Mouse (Mus musculus) yolk sac, embryonic 10.5 days (tissue): ENCODE measurements around the gene Syt8.

Source experiments
- DNase-seq: peaks from one replicate; pipeline ENCODE4 v3.0.0-alpha.2; 2017; ENCODE audit warnings: low spot score

Syt8 gene

GRCm38 (mm10) chr7:142408686-142409085 lies 26.0 kb upstream of the Syt8 start:
- DNase-seq, result no peak

DNA sequence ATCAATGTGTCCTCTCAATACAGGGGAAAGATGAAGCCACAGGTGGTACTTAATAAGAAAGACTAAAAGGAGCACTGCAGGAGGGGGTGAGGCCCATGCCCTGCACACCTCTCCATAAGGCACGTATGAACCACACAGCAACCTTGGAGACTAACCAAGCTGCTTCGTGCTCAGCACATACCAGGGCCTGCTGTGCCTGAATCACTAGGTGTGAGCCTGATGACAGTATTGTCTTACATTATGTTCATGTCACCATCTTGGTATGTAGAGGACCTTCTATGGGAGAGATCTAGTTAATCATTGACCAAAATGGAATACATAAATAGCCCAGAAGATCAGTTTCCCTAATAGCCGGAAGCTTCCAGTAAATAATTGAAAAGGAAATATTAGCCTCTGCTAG lies 25.0 kb upstream of the Syt8 start:
- no peak for DNase-seq

DNA sequence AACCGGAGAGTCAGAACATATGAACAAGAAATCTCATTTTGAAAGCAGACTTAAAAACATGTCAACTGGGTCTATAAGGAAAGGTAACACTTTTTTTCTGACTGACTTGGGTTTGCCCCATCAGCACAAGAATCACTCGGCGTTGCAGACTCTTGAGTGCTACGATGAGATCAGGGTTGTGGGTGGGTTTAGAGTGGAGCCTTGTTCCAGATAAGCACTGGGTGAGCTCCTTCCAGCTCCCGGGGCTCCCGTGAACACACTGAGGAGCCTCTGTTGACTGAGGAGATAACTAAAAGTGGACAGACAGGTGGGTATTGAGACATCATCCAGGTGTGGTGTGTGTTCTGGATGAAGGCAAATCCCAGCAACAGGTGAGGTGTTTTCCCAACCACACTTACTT lies 21.4 kb upstream of the Syt8 start:
- DNase-seq, result no peak

DNA sequence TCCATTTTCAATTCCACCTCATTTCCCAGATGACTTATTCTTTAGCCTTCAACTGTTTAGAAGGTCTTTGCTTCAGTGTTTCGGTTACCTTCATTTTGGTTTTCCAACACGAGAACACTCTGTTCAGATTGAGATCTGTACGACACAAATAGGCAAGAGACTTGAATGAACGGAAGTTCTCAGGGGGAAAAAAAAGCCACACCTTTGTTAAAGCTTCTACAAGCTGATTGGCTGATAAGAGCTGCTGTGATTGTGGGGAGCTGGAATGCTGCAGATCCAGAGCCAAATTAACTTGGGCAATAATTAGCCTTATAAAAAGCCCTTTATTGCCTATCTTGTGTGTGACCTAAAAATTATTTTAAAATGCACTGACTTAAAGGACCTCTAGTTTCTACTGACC lies 19.3 kb upstream of the Syt8 start:
- DNase-seq, result no peak

DNA sequence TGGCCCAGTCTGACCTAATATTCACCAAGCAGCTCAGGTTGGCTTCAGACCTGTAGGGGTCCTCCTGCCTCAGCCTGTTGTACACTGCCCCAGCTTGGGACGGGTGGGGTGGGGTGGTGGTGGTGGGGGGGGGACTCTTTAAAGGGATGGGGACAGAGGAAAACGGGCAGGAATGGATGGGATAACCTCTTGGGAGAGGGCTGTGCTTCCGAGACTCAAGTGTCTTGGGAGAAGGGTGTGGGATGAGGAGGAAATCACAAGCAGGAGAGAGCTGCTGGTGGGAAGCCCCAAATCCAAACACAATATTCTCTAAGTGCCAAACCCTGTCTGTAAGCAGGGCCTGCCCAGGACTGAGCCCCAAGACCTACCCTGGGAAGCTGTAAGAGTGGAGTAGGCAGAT lies 18.4 kb upstream of the Syt8 start:
- no peak for DNase-seq

DNA sequence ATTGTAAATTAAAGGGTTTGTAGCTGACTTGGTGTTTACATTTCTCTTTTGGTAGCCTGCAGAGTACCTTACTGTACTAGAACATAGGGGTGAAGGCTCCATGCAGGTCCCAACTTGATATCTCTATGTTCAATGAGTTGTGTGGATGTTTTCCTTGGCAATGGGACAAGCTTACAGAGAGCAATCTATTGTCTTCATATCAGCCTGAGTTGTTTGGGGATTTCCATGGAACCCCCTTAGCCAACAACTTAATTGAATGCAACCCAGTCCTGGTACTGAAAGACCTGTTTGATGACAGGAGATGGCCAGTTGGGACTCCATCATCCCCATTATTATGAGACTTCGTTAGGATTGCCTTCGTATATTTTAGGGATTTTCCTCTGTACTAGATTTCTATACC lies 16.6 kb upstream of the Syt8 start:
- no peak for DNase-seq

DNA sequence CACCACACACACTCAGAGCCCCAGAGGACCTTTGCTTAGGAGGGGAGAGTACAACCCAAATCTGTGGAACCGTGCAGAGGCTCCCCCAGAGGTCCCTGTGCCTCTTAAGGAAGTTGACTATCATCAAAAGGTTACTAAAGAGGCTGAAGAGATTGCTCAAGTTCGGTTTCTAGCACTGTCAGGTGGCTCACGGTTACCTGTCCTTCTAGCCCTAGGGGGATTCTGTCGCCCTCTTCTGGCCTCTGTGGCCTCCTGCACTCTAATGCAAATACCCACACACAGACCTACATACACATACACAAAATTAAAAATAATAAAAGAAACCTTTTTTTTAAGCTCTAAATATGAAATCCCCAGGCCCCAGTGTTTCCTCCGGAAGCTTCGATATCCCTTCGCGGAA lies 16.0 kb upstream of the Syt8 start:
- no peak for DNase-seq

GRCm38 (mm10) chr7:142419887-142420286 lies 14.8 kb upstream of the Syt8 start:
- DNase-seq, result no peak

GRCm38 (mm10) chr7:142421826-142422225 lies 12.8 kb upstream of the Syt8 start:
- no peak for DNase-seq

GRCm38 (mm10) chr7:142425641-142426213 lies 8.9 kb upstream of the Syt8 start:
- DNase-seq, result no peak

- peak; percentile 81 for DNase-seq
These were observed 6.4 kb upstream of the Syt8 start for GRCm38 (mm10) chr7:142428213-142428612.

DNA sequence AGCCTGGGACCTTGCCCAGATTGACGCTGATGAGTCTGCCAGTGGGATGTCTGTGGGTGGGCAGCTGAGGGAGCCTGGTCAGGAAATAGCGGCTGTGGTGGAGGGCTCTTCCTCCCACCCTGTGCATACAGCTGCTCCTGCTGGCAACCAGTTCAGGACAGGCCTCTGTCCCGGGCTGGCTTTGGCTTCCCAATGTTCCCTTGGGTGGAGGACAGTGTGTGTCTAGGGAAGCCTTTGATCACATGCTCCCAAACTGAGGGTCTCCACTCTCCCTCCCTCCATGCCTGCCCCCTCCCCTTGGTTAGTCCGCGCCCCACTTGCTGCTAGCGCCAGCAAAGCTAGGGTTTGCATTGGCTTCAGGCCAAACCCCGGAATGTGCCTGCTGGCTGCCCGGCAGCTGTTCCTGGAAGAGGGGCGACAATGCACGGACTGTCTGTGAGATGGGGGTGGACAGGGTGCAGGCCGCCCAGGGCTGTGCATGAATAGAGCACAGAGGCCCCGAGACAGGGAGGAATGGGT lies 4.4 kb upstream of the Syt8 start:
- no peak for DNase-seq

DNA sequence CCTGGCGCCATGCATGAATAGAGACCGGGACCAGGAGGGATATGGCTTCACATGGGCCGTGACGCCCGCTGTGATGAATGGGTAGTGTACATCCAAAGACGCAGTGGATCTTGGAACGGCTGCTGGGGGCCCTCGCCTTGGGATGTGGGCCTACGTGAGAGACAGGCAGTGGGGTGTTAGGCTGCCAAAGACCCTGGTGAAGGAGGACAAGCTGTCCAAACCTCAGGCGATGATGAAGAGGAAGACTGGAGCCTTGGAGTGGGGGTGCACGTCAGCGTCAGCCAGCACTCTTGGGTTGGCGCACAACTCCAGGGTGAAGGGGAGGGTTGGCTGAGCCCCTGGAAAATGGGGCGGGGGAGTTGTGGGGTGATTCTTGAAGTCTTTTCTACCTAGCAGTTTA lies 3.5 kb upstream of the Syt8 start:
- no peak for DNase-seq

GRCm38 (mm10) chr7:142433623-142434022 lies 1.0 kb upstream of the Syt8 start:
- DNase-seq, result no peak

DNA sequence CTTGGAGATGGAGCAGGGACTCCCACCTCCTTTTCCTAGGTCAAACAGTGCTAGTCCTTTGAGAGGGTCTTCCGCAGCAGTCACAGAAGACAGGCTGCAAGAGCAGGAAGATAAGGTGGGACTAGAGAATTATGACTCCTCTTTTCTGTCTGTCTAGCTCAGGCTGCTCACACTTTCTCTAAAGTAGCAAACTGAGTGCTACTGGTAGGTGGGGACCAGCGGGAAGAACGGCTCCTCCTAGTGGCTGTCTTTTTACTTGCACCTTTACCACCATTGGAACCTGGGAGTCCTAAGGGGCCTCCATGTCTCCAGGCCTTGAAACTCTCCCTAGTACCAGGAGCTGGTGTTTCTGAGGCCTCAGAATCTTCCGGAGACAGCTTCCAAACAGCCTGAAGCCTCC lies 874 bp downstream of the Syt8 start:
- DNase-seq, result peak; percentile 46

DNA sequence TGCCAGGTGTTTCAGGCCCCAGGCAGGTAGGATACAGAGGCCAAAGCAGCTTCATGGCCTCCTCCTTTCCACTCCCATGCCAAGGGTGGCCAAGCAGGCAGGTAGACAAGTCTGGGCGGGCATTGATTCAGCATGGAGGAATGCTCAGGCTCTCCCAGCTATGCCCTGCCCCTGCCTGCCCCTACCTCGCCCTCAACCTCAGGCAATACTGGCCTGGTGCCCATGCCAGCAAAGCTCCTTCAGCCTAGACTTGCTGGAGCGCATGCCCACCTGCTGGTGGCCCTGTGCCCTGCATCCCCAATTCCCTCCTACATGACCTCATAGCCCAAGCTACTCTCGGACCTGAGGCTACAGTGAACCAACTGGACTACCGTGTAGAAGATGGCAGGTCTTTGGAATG lies 2.7 kb downstream of the Syt8 start:
- DNase-seq, result no peak

DNA sequence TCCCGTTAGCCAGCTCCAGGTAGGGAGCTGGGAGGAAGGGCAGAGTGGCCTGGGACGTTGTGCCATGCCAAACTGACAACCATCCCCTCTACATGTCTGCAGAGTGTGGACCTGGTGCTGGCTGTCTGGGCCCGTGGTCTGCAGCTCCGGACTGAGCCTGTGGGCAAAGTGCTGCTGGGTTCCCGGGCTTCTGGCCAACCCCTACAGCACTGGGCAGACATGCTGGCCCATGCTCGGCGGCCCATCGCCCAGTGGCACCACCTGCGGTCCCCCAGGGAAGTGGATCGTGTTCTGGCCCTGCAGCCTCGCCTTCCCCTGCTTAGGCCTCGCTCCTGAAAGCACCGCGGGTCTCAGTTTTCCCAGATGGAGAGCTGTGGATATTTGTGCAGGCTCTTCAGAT lies 5.3 kb downstream of the Syt8 start:
- no peak for DNase-seq

DNA sequence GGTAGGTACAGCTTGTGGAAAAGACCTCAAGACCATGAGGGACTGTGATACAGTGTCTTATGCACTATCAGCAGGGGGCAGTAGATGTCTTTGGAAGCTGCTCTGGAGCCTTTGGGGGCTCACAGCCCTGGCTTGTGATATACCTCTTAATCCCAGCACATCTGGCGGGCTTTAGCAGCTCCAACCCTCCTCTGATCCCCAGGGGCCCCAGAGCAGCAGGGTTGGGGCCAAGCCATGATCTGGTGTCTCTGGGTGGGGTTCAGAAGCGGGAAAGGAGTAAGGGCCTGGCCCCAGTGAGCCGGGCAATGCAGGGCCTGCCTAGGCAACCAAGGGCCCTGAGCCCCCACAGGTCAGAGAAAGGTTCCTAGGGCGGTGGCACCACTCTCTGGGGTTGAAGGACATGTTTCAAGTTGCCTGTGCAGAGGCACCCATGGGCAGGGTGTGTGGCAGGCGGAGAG lies 6.0 kb downstream of the Syt8 start:
- peak; percentile 71 for DNase-seq

DNA sequence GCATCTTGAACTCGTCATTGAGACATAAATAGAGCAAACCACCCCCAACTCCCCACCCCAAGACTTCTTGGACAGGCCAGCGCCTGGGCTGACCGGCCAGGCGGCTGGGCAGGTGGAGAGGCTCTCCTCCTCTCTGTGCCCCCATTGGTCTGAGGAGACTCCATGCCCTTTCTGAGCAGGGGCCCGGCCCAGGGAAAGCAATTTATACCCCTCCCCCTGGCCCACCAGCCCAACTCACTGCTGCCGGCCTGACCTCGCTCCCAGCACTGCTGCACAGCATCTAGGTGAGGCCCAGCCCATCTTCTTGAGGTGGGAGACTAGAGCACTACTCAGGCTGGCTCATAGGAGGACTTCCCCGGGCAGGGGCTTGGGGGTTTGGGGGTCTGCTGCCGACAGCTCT lies 6.9 kb downstream of the Syt8 start, which contains the start of gene Tnni2:
TSS of gene Tnni2 (plus strand) at position 224 of the 400 bp plus-strand sequence.
- DNase-seq, result no peak

DNA sequence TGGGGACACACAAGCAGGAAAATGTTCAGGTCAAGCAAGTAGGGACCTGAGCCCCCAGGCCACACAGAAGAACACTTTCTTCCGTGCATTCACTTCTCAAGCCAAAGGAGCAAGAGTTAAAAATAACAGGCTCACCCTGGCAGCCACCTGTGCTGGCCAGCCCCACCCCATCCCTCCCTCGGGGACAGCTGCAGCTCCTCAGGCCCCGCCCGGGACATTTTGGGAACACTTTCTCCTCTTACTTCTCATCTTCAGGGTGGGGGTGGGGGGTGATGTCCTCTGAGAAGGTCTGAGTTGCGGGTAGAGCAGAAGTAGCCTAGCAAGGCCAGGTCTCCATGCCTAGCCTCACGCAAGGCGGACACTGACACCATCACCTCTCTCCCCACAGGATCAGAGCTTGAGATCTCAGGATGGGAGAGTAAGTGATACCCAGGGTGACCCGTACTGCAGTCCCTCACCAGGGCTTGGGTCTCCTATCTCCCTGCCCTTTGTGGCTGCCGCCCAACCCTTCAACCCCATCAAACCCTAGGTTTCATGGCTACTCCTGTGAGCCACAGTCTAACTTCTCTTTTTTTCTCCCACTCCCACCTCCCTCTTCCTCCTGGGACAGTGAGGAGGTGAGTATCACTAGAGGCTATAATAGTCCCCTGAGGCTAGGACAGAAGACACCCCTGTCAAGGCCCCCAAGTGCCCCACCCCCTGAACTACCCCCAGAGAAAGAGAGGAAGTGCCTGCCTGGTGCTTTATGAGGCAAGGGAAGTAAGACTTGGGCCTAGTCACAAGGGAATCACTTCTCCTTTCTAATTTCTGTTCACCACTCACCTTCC lies 7.6 kb downstream of the Syt8 start:
- no peak for DNase-seq

GRCm38 (mm10) chr7:142442908-142443420 lies 8.3 kb downstream of the Syt8 start:
- no peak for DNase-seq

DNA sequence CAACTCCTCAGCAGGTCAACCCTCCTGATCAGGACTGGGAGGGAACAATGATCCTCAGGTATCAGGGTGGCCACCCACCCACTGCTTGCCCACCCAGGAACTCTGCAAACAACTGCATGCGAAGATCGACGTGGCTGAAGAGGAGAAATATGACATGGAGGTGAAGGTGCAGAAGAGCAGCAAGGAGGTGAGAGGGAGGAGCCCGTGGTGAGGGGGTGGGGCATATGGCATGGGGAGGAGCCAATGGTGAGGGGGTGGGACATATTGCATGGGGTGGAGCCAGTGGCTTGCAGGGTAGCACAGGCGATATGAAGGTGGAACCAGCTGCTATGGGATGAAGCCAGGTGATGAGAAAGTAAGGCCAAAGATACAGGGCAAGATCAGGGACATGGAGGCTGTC lies 8.8 kb downstream of the Syt8 start:
- no peak for DNase-seq

DNA sequence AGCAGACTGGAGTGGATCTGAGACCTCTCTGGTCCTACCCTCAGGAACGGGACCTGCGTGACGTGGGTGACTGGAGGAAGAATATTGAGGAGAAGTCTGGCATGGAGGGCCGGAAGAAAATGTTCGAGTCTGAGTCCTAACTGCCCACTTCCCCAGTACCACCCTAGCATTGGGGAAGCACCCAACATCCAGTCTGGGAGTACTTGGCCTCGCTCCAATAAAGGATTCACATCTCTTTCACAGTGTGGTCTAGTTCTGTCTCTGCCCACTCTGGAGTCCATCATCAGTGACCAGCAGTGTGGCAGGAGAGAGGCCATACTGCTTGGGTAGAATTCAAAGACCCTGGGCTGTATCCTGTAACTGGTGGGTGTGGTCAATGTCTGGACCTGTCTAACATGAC lies 9.5 kb downstream of the Syt8 start:
- DNase-seq, result no peak
